Mouse (Mus musculus): ENCODE measurements around the gene Ankrd65.

Gene Ankrd65

DNA sequence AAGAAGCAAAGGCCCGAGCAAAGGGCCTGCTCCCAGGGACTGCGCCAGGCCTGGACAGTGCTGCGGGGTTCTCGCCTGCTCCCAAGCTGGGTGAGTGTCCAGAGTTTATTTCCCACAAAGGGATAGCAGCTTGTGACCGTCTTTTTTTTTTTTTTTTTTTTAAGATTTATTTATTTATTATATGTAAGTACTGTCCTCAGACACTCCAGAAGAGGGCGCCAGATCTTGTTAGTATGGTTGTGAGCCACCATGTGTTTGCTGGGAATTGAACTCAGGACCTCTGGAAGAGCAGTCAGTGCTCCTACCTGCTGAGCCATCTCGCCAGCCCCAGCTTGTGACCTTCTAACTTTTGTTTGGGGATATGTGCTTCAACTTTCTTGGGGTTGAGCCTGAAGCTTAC lies 30.8 kb downstream of the Ankrd65 start:
- peak in 1 of 2 experiments; percentile 45 for DNase-seq

DNA sequence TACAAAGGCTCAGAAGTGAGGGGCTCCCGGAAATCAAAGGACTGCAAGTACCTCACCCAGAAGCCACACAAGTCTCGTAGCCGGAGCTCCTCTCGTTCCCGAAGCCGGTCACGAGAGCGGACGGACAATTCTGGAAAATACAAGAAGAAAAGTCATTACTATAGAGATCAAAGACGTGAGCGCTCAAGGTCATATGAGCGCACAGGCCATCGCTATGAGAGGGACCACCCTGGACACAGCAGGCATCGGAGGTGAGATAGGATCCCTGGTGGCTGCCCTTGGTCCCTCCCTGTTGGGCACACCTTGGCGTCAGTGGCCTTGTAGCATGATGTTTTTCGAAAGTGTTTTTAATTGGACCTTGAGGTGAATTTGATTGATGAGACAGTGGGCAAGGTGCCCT lies 33.2 kb downstream of the Ankrd65 start:
- no peak for DNase-seq

GRCm38 (mm10) chr4:155829866-155830265 lies 39.6 kb downstream of the Ankrd65 start:
- DNase-seq = no peak

GRCm38 (mm10) chr4:155830596-155830995 lies 40.4 kb downstream of the Ankrd65 start:
- no peak for DNase-seq

GRCm38 (mm10) chr4:155831205-155831766 lies 41.0 kb downstream of the Ankrd65 start, which contains the start of gene Aurkaip1:
Gene Aurkaip1, plus strand, starts transcription at chr4:155831272.
- peak; percentile 97 to 98 for DNase-seq

DNA sequence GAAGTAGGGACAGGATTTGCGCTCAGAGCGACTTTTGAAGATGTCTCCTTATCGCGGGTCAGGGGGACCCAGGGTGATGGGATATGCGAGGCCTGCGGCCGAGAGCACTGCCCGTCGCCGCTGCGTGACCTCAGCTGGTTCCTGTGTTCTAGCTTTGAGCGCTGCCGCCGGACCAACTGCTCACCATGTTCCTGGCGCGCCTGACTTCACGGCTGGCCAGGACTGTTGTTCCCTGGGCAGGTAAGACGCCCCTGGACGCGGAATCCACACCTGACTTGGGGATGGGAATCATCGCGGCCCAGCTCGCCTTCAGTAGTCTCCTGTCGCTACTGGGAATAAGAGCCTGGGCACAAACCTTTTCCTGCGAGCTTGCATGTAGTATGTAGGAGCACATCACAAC lies 41.6 kb downstream of the Ankrd65 start:
- no peak for DNase-seq

- no peak for DNase-seq
Observed at GRCm38 (mm10) chr4:155832321-155832720, 42.1 kb downstream of the Ankrd65 start.

- DNase-seq = no peak
Observed at GRCm38 (mm10) chr4:155833234-155833633, 43.0 kb downstream of the Ankrd65 start.

DNA sequence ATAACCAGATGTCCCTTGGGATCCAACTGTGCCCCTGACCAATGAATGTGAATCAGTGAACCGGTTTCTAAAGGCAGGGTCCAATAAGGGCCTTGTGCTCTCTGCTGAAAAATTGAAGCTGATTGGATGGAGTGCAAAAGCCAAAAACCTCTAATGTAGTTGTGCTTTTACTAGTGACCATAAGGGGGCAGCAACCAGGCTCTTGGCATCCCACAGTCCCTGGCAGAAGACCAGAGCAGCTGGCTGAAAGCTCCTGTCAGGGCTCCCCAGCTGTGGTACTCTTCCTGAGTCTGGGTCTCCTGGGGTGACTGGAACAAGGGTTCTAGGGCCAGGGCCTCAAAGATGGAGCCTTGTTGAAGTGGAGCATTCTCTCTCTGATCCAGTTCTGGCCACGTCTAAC lies 43.6 kb downstream of the Ankrd65 start:
- peak; percentile 88 for DNase-seq

DNA sequence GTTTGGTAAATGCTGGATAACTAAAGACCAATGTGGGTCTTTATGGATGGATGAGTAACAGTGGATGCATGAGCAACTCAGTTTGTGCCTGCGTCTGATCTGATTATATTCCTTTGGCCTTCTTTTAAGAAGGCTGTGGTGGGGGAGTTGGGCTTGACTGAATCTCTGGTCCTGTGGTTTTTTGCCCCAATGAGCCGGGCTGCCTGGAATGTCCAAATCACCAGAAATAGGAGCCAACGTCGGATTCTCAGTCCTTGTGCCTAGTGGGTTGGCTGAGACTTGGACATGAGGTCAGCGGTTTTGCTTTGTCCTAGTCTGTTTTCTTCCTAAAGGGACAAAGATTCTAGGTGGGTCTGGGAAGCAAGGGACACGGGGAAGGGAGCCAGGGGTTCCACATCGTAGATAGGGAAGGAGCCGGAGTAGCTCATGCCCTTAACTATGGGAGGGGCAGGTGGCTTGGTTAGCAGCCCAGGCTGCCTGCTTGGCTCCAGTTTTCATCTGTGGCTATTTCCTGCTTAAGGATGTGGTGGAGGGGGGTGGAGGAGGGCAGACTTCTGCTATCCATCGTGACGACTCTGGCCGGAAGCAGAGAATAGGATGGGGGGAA lies 47.3 kb downstream of the Ankrd65 start:
- DNase-seq = peak; percentile 55 to 71

- peak; percentile 46 to 77 for DNase-seq
Observed at GRCm38 (mm10) chr4:155838187-155839153, 48.2 kb downstream of the Ankrd65 start.

DNA sequence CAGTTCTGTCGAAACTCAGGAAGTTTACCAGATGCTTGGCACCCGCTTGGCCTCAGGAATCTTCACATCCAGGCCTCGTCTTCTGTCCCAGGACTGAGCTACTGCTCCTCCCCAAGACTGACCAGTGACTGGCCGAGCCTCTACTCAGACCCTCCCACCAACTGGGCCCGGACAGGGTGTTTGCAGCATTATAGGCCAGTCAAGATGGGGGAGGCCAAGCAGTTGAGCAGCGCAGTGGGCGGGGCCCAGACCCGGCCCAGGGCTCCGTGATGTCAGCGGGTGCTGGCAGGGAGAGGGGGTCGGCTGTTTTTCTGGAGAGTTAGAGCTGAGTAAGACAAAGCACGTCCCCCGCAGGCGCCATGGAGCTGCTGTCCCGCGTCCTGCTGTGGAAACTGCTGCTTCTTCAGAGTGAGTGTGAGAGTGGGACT lies 49.3 kb downstream of the Ankrd65 start, which contains the start of gene Mxra8:
TSS of gene Mxra8 (plus strand) at position 198 of the 428 bp plus-strand sequence.
- DNase-seq = peak; percentile 90 to 97

GRCm38 (mm10) chr4:155840076-155841002 lies 50.1 kb downstream of the Ankrd65 start:
- peak in 1 of 2 experiments; percentile 42 for DNase-seq

- peak; percentile 80 to 85 for DNase-seq
Observed at GRCm38 (mm10) chr4:155841003-155841454, 50.8 kb downstream of the Ankrd65 start.

GRCm38 (mm10) chr4:155841651-155842270 lies 51.5 kb downstream of the Ankrd65 start:
- peak in 1 of 2 experiments; percentile 37 for DNase-seq

GRCm38 (mm10) chr4:155843231-155843630 lies 53.0 kb downstream of the Ankrd65 start:
- DNase-seq = peak in 1 of 2 experiments; percentile 9

GRCm38 (mm10) chr4:155846871-155847578 lies 56.8 kb downstream of the Ankrd65 start, which contains the start of gene Dvl1:
Gene Dvl1, plus strand, starts transcription at chr4:155847402.
- DNase-seq = peak; percentile 95 to 98

GRCm38 (mm10) chr4:155847591-155848352 lies 57.5 kb downstream of the Ankrd65 start:
- DNase-seq = peak in 1 of 2 experiments; percentile 57

DNA sequence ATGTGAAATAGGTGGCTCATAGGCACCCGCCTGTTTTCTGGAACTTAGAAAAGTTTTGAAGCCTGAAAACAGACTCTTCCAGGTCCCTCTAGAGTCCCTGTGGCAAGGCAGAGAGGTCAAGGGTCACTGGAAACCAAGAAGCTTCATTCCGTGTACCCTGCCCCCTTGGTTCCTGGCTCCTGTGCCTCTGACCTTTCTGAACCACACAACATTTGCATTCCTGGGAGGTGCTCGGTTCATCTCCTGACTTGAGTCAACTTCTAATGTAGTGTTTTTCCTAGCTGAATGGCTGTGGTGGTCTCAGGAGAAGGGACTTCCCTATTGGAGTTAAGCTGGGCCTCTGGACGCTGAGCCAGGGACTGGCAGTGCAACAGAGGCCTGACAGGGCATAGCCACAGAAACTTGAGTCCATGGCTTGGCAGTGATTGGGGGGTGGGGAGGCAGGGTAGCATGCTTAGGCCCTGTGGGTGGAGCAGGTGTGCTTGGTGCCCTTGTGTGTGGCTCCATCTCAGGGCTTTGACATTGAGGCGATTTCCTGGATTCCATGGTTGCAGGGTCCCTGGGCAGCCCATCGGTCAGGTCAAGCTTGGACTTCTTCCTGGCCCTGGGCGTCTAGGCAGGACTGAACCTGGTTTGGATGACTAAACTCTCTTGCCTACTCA lies 58.3 kb downstream of the Ankrd65 start:
- peak in 1 of 2 experiments; percentile 20 for DNase-seq

Measured in lung, postnatal 4 days (tissue).